Mouse (Mus musculus): ENCODE results near the gene E2f1.
A peak's percentile ranks its signal among the peaks of the same experiment; 100 is the strongest.

Gene E2f1

GRCm38 (mm10) chr2:154549886-154550189 lies 19.9 kb downstream of the E2f1 start:
- no peak for DNase-seq

- no peak for DNase-seq
Observed at GRCm38 (mm10) chr2:154549127-154549885, 20.4 kb downstream of the E2f1 start.

- no peak for DNase-seq
Observed at GRCm38 (mm10) chr2:154548688-154549087, 21.0 kb downstream of the E2f1 start.

GRCm38 (mm10) chr2:154546711-154547110 lies 23.0 kb downstream of the E2f1 start, which contains the start of gene 1700003F12Rik:
1700003F12Rik (plus strand) TSS chr2:154547085.
- peak; percentile 19 for DNase-seq

GRCm38 (mm10) chr2:154543567-154544347 lies 25.9 kb downstream of the E2f1 start:
- peak; percentile 97 for DNase-seq

GRCm38 (mm10) chr2:154541630-154542029 lies 28.1 kb downstream of the E2f1 start:
- DNase-seq, result no peak

GRCm38 (mm10) chr2:154539720-154540119 lies 30.0 kb downstream of the E2f1 start:
- no peak for DNase-seq

GRCm38 (mm10) chr2:154538710-154539109 lies 31.0 kb downstream of the E2f1 start:
- DNase-seq, result no peak

GRCm38 (mm10) chr2:154538310-154538709 lies 31.4 kb downstream of the E2f1 start:
- DNase-seq, result no peak

- no peak for DNase-seq
Observed at GRCm38 (mm10) chr2:154534704-154535270, 34.9 kb downstream of the E2f1 start.

GRCm38 (mm10) chr2:154532888-154533287 lies 36.8 kb downstream of the E2f1 start:
- DNase-seq, result no peak

GRCm38 (mm10) chr2:154526531-154526930 lies 43.2 kb downstream of the E2f1 start:
- DNase-seq, result no peak

GRCm38 (mm10) chr2:154525285-154525684 lies 44.4 kb downstream of the E2f1 start:
- DNase-seq, result no peak

- DNase-seq, result no peak
Observed at GRCm38 (mm10) chr2:154522334-154522733, 47.4 kb downstream of the E2f1 start.

- no peak for DNase-seq
Observed at GRCm38 (mm10) chr2:154521449-154521848, 48.2 kb downstream of the E2f1 start.

- DNase-seq, result no peak
Observed at GRCm38 (mm10) chr2:154517424-154517823, 52.3 kb downstream of the E2f1 start.

GRCm38 (mm10) chr2:154516944-154517343 lies 52.7 kb downstream of the E2f1 start:
- DNase-seq, result no peak

GRCm38 (mm10) chr2:154510141-154510540 lies 59.6 kb downstream of the E2f1 start:
- DNase-seq, result no peak

All from cerebellum, adult 8-10 months (tissue).